Mouse (Mus musculus) sigmoid colon, adult 10 weeks (tissue): Measurements from ENCODE around the gene Serpinb9c. TPM values are rescaled to one million over a fixed set of nuclear protein-coding genes. Genes with fewer than 3 reads are reported as not detected.

Source experiments
- polyA plus RNA-seq: library from polyadenylated mRNA; stranded (reverse); fragments of 350-450 nt; fragmentation: Illumina TruSeq; extraction: RNeasy Lipid Tissue Mini Kit (QIAGEN cat#74804); gene quantifications from one replicate; pipeline ENCODE4 v1.2.3, GENCODE M21; 2014; ENCODE audit warnings: low read depth, low replicate concordance

The Serpinb9c gene
- not detected for polyA plus RNA-seq

DNA sequence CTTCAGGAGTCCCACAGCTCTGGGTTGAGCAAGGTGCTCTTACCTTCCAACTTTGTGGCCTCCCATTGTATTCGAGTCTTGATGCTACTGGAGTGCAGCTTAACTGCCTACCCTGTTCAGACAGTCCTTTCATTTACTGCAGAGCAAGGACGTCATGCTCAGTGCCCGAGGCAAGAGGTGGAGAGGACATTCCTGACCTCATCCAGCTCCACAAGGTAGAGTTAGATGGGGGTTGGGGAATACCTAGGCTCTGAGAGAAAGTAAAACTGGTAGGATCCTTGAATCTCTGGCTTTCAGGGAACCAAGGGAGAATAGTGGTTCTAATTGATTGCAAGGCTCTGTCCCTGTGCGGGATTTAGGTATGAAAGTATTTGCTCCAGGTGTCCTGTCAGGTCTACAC lies at the start of gene Serpinb9c:
Gene Serpinb9c (minus strand): TSS at position 101 of the 400 bp plus-strand sequence.

DNA sequence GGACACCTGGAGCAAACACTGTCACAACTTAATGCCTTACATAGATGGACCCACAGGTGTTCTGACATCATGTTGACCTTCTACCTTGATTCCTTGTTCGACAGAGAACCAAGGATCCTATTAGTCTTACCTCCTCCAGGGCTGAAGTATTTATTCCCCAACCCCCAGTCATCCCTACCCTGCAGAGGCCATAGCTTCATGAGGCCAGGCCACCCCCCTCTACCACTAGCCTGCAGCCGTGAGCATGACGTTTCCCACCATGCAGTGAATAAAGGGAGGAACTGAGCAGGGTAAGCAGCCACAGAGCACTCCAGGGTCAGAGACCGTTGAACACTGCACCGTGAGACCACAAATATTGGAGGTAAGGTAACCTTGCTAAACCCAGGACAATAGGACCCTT lies 33.1 kb upstream of the Serpinb9c start, which contains the start of gene Serpinb9d:
Gene Serpinb9d (plus strand): TSS at position 301 of the 400 bp plus-strand sequence.

Other genes with a start within 250 kb of the Serpinb9c start
- 10.7 TPM for gene Serpinb6b, start 194.5 kb downstream of the Serpinb9c start, polyA plus RNA-seq
- gene Serpinb9, start 156.5 kb downstream of the Serpinb9c start, polyA plus RNA-seq, result 29.4 TPM
- gene Serpinb9b, start 132.3 kb downstream of the Serpinb9c start, polyA plus RNA-seq, result not detected
- 0.35 TPM for gene Serpinb1b, start 81.2 kb downstream of the Serpinb9c start, polyA plus RNA-seq
- not detected for gene Serpinb9d, start 33.2 kb upstream of the Serpinb9c start, polyA plus RNA-seq
- not detected for gene Serpinb9e, start 89.9 kb upstream of the Serpinb9c start, polyA plus RNA-seq
- gene Serpinb9f, start 164.3 kb upstream of the Serpinb9c start, polyA plus RNA-seq, result not detected
- gene Gm11397, start 236.0 kb upstream of the Serpinb9c start, polyA plus RNA-seq, result not detected